Mouse (Mus musculus) spleen, adult 2 months (tissue): ENCODE measurements around the gene Krt4. TPM values are rescaled to one million over a fixed set of nuclear protein-coding genes. Genes with fewer than 3 reads are reported as not detected.

Source experiments
- DNase-seq, 2 experiments: peaks; one replicate each; pipeline versions ENCODE4 v3.0.0 to v3.0.0-alpha.2; 2012 to 2021; ENCODE audit warnings: low spot score in 2 of 2, low read depth in 1 of 2
- H3K27ac ChIP-seq: fragments of 200-500 bp; 2 replicates; pipeline ENCODE4 v1.5.1; 2012; ENCODE audit warnings: low read length, inconsistent platforms; ENCODE audit not compliant: insufficient read depth
- H3K27me3 ChIP-seq: fragments of 200-500 bp; 2 replicates; pipeline ENCODE4 v1.6.1; 2012; ENCODE audit warnings: mild to moderate bottlenecking, moderate library complexity, low read length, inconsistent platforms; ENCODE audit not compliant: control insufficient read depth, insufficient read depth
- H3K36me3 ChIP-seq: fragments of 200-500 bp; 2 replicates; pipeline ENCODE4 v1.6.1; 2012; ENCODE audit warnings: mild to moderate bottlenecking, low read length, inconsistent platforms; ENCODE audit not compliant: control insufficient read depth, insufficient read depth
- H3K4me1 ChIP-seq: fragments of 200-500 bp; 2 replicates; pipeline ENCODE4 v1.6.1; 2011; ENCODE audit warnings: inconsistent platforms; ENCODE audit not compliant: control insufficient read depth, insufficient read depth, insufficient read length
- H3K4me3 ChIP-seq: fragments of 200-500 bp; 2 replicates; pipeline ENCODE4 v1.5.1; 2011; ENCODE audit warnings: mild to moderate bottlenecking, inconsistent platforms; ENCODE audit not compliant: insufficient read depth, insufficient read length; ENCODE audit errors: extremely low read depth
- CTCF ChIP-seq: fragments of 200-500 bp; IDR thresholded peaks from 2 replicates; pipeline ENCODE4 v1.5.1; 2011; ENCODE audit warnings: mild to moderate bottlenecking, inconsistent platforms; ENCODE audit not compliant: insufficient read depth, insufficient read length, insufficient replicate concordance; ENCODE audit errors: extremely low read depth
- POLR2A ChIP-seq: fragments of 200-500 bp; IDR thresholded peaks from 2 replicates; pipeline ENCODE4 v1.6.1; 2011; ENCODE audit warnings: low read depth, low read length, inconsistent platforms
- WGBS: fragments of 180-500 bp; shearing (Covaris S2); methylation state at CpG from one replicate; pipeline ENCODE4 v1.1.7; 2018; 5-methylcytosine and 5-hydroxymethylcytosine counted together
- polyA plus RNA-seq: library from polyadenylated mRNA; depleted of rRNA; stranded (reverse); fragments of >200 nt; gene quantifications from 2 replicates; pipeline ENCODE4 v1.2.3, GENCODE M21; 2012; rRNA removed

The Krt4 gene
- polyA plus RNA-seq, 1 experiment: not detected

DNA sequence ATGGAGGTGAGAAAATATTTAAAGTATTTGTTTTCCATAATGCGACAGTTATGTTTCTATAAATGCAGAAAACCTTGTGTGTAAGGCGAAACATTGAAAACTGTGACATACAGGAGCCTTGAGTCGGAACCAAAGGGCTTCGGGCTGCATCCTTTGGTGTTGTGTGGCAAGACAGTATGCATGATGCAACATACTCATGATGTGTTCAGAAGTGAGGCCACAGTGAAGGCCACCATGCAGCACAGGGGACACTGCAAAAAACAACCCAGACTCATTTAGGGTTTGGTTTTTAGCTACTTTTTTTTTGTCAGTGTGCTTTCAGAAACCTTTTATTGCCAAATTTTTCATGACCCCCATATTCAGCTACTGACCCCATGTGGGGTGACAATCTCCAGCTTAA, 29.3 kb downstream of the Krt4 start:
- Histone ChIP-seq H3K36me3 (no peaks in the 10 kb centered on the region), H3K4me3 (no peak overlapping the region), H3K27me3 (no peaks in the 10 kb centered on the region), H3K27ac (no peak overlapping the region), H3K4me1 (no peaks in the 10 kb centered on the region)
- WGBS: 89% methylated on average over 4 of the region's 4 CpGs
- no peak for TF ChIP-seq CTCF
- no peak for TF ChIP-seq POLR2A
- no peak for DNase-seq

- Histone ChIP-seq H3K27me3 (no peaks in the 10 kb centered on the region), H3K4me3 (no peak within 1 kb of the TSS), H3K36me3 (no peaks in the 10 kb centered on the region), H3K27ac (no peak within 1 kb of the TSS), H3K4me1 (no peaks in the 10 kb centered on the region)
- TF ChIP-seq CTCF: no peak
- TF ChIP-seq POLR2A: no peak
- DNase-seq: no peak
- WGBS: 57% methylated on average over 4 of the region's 4 CpGs
These were observed 31.7 kb downstream of the Krt4 start, which contains the start of gene Krt76 for GRCm38 (mm10) chr15:101892820-101893219. Krt76 (minus strand) TSS chr15:101892920.

DNA sequence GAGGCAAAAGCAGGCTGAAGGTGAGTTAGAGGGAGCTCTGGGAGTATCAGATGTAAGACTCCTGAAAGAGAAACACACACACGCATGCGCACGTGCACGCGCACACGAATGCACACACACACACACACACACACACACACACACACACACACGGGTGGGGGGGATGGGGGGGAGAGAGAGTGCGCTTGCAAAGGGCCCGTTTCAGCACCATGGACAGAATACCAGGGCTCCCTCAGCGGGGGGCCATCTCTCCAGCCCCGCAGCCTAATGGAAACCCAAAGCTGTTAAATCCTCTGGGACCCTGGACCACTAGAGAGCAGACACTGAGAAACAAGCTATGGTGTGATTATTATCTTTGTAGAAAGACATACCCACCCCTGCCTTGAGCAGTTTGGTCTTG, 44.8 kb downstream of the Krt4 start:
- H3K27ac ChIP-seq: no peak overlapping the region
- H3K4me1 ChIP-seq: no peaks in the 10 kb centered on the region
- no peaks in the 10 kb centered on the region for H3K36me3 ChIP-seq
- no peak for DNase-seq
- TF ChIP-seq POLR2A (no peak), CTCF (no peak)
- no peak overlapping the region for H3K4me3 ChIP-seq
- 37% methylated on average over 11 of the region's 11 CpGs for WGBS
- no peaks in the 10 kb centered on the region for H3K27me3 ChIP-seq

- Histone ChIP-seq H3K4me1 (no peaks in the 10 kb centered on the region), H3K4me3 (no peak overlapping the region), H3K27me3 (no peaks in the 10 kb centered on the region), H3K27ac (no peak overlapping the region), H3K36me3 (no peaks in the 10 kb centered on the region)
- DNase-seq: no peak
- TF ChIP-seq POLR2A: no peak
- no peak for TF ChIP-seq CTCF
- 48% methylated on average over 2 of the region's 2 CpGs for WGBS
These were observed 46.5 kb downstream of the Krt4 start for GRCm38 (mm10) chr15:101878041-101878440.

DNA sequence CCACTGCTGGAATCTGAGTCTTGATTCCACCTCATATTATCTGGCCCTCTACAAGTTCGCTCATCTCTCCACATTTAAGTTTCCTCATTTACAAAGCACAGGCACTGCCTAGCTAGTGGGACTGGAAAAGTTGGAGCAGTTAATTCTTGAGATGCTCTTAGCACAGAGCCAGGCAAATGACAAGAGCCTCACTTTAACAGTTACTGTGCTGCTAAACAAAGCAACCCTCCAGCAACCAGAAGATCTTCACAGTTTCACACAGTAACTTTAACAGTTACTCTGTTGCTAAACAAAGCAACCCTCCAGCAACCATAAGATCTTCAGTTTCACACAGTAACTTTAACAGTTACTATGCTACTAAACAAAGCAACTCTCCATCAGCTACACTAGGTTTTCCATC, 50.2 kb downstream of the Krt4 start:
- Histone ChIP-seq H3K4me1 (no peaks in the 10 kb centered on the region), H3K27ac (no peak overlapping the region), H3K36me3 (no peaks in the 10 kb centered on the region), H3K4me3 (no peak overlapping the region), H3K27me3 (no peaks in the 10 kb centered on the region)
- TF ChIP-seq CTCF (no peak), POLR2A (no peak)
- 73% methylated on average over 1 of the region's 1 CpGs for WGBS
- DNase-seq: no peak

DNA sequence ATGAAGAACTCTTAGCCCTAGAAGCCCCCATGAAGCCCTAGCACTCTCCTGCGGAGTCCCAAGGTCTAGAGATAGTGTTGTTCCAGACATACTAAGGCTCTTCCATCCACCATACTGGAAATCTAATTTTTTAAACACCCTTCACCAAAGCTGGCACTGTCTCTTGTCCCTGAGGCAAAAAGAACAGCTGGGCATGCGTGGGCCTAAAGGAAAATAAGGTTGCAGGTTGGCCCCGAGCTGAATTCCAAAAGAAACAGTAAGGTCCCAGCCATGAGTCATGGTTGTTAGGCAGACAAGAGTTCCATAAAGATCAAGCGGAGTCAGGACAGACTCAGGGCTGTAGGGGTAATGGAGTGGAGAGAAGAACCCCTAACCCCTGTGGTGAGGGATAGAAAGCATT, 51.3 kb downstream of the Krt4 start:
- WGBS: 77% methylated on average over 4 of the region's 4 CpGs
- TF ChIP-seq CTCF: no peak
- no peak for DNase-seq
- Histone ChIP-seq H3K4me3 (no peak overlapping the region), H3K27ac (no peak overlapping the region), H3K36me3 (no peaks in the 10 kb centered on the region), H3K27me3 (no peaks in the 10 kb centered on the region), H3K4me1 (no peaks in the 10 kb centered on the region)

DNA sequence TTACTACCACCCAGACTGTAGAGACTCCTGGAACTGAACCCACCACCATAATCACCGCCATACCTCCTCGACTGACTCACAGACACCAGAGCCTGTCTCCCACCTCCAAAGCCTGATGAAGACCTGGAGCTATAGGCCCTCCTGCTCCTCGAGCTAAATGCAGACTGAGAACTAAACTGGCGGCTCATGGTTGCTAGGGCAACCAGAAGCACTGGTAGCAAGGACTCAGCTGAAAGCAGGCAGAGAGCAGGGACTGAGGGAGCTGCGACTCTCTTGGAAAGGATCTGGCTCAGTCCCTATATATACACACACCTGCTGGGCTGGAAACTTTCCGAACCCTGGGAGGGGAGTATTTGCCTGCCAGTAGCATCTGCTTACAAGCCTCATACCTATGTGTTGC, 55.1 kb downstream of the Krt4 start, which contains the start of gene Krt77:
TSS of gene Krt77 (minus strand) at position 275 of the 400 bp plus-strand sequence.
- 40% methylated on average over 6 of the region's 6 CpGs for WGBS

More for the DNA sequence above, 55.1 kb downstream of the Krt4 start, which contains the start of gene Krt77:
- Histone ChIP-seq H3K27ac (no peak within 1 kb of the TSS), H3K4me1 (no peaks in the 10 kb centered on the region), H3K27me3 (no peaks in the 10 kb centered on the region), H3K36me3 (no peaks in the 10 kb centered on the region), H3K4me3 (no peak within 1 kb of the TSS)
- DNase-seq: no peak
- TF ChIP-seq POLR2A: no peak
- no peak for TF ChIP-seq CTCF

Other genes starting within 250 kb of the Krt4 start
- not detected in 2 replicates for gene Krt6b, start 244.4 kb downstream of the Krt4 start, polyA plus RNA-seq
- not detected in 2 replicates for gene Krt6a, start 230.4 kb downstream of the Krt4 start, polyA plus RNA-seq
- gene Krt5, start 211.8 kb downstream of the Krt4 start, polyA plus RNA-seq: not detected in 2 replicates
- gene Krt71, start 181.6 kb downstream of the Krt4 start, polyA plus RNA-seq: not detected in 2 replicates
- not detected in 2 replicates for gene Krt72, start 138.3 kb downstream of the Krt4 start, polyA plus RNA-seq
- not detected in 2 replicates for gene Krt73, start 122.4 kb downstream of the Krt4 start, polyA plus RNA-seq
- gene Krt2, start 106.6 kb downstream of the Krt4 start, polyA plus RNA-seq: not detected in 2 replicates
- 0.05 and 0.22 TPM in 2 replicates for gene Krt1, start 73.9 kb downstream of the Krt4 start, polyA plus RNA-seq
- gene Krt77, start 55.0 kb downstream of the Krt4 start, polyA plus RNA-seq: not detected in 2 replicates
- gene Krt76, start 31.8 kb downstream of the Krt4 start, polyA plus RNA-seq: 0.07 TPM in 1 of 2 replicates, not detected in the other
- not detected in 2 replicates for gene Krt79, start 15.6 kb upstream of the Krt4 start, polyA plus RNA-seq
- not detected in 2 replicates for gene Krt78, start 29.6 kb upstream of the Krt4 start, polyA plus RNA-seq
- 2.2 and 3.0 TPM in 2 replicates for gene Krt8, start 79.7 kb upstream of the Krt4 start, polyA plus RNA-seq
- 2.1 and 2.2 TPM in 2 replicates for gene Krt18, start 103.4 kb upstream of the Krt4 start, polyA plus RNA-seq
- 59.7 and 65.8 TPM in 2 replicates for gene Eif4b, start 149.0 kb upstream of the Krt4 start, polyA plus RNA-seq
- gene Tns2, start 175.7 kb upstream of the Krt4 start, polyA plus RNA-seq: 44.5 and 46.3 TPM in 2 replicates
- 26.0 and 28.8 TPM in 2 replicates for gene Spryd3, start 211.5 kb upstream of the Krt4 start, polyA plus RNA-seq
- gene Igfbp6, start 219.6 kb upstream of the Krt4 start, polyA plus RNA-seq: 10.9 and 21.0 TPM in 2 replicates
- gene Soat2, start 225.8 kb upstream of the Krt4 start, polyA plus RNA-seq: 3.2 and 5.4 TPM in 2 replicates